Mouse (Mus musculus): ENCODE results near the gene Rpl19. TPM values are rescaled to one million over a fixed set of nuclear protein-coding genes. Genes with fewer than 3 reads are reported as not detected.

Rpl19 gene
- total RNA-seq, 2 experiments from 2014 or later, result 368 to 452 TPM

DNA sequence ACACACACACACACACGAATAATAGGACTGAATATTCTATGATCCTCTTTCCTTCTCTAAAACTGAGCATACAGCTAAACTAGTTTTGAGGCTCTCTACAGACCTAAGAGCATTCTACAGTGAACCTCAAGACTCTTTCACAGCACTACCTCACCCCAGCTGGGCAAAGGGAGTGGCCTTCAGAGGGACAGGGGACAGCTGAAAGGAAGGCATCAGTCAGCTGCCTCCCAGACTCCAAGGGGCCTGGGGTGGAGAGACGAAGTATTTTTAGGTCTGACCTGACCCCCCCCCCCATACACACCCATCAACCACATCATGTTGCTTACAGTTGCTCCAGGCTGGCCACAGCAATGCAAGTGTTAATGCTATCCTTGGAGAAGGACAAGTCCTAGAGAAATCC is 5.4 kb upstream of the Rpl19 start:
- no peak for DNase-seq
- intact Hi-C loops (cut with DNase I), result no loop called here

DNA sequence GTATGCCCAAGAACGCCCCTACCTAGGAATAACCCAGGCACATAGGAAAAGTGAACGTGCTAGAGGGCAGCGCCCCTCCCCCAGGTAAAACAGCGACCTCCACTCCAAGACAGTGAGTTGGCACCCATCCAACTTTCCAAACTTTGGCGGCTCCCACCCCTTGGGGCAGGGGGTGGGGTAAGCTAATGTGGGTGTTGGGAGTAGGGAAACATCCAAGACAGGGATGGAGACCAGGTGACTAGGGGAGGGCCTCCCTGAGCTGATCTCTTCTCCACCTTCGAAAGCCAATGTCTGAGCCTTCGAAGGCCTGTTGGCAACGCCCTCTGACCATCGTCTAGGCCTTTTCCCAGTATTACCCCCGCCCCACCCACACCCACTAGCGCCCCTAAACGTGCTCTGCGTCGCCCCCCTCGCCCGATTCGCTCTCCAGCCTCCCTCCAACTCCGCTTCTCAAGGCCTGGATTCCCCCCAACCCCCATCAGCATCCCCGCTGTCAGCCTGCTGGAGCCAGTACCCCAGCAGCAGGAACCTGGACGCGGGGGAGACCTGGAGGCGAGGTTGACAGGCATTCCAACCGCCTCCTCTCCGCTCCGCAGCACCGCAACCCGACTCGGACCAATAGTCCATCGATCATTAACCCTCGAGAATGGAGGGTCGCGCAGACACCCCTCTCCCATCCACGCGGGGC is 4.8 kb upstream of the Rpl19 start:
- DNase-seq, result no peak
- intact Hi-C loops (cut with DNase I), result no loop called here

DNA sequence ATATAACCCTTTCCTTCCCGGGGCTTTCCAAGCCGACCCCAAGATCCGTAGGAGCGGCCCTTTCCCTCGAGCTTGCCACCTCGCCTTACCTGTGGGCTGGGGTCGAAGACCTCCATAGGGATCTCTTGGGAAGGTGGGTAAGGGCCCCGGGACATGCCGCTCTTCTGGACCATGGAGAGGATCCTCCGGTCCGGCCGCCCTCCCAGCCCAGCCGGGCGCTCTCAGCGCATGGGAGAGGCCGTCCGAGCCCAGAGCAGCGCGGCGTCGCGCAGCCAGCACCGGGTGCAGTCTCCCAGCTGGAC is 4.3 kb upstream of the Rpl19 start:
- no peak for DNase-seq
- intact Hi-C loops (cut with DNase I), result no loop called here

DNA sequence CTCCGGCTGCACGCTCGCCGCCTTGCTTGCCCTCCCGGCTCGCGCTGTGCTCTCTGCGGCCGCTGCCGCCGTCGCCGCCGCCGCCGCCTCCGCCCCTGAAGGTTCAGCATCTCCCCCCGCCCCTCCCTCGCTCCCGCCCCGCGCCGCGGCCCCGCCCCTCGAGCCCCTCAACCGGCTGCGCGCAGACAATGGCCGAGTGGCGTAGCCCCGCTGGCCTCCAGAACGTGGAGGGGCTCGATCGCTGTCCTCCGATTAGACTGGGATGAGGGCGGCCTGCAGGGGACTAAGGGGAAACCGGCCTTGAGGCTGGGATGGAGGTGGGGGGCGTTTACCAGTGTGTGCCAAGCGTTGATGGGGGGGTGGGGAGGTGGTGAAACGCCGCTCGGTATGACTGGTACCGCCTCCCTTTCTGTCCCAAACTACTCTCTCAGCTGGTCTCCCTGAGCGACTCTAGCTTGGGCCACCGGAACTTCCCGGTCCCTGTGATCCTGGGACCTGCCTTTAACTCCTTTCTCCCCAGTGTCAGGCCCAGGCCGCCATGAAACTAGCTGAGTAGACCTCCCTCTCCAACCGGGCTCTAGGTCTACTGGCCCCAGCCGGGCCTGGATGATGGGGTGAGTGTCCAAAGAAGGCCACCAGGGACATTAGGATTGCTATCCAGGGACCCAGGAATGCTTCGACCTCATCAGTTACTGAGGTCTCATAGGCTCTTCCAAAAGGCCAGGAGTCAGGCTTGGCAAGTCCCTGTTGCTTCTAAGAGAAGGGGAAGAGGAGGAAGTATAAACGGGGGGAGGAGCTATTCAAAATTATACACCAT is 3.7 kb upstream of the Rpl19 start, which contains the start of gene Cacnb1:
Gene Cacnb1, minus strand, starts transcription at position 480 of the 817 bp plus-strand sequence.
- intact Hi-C loops (cut with DNase I), result no loop called here

DNA sequence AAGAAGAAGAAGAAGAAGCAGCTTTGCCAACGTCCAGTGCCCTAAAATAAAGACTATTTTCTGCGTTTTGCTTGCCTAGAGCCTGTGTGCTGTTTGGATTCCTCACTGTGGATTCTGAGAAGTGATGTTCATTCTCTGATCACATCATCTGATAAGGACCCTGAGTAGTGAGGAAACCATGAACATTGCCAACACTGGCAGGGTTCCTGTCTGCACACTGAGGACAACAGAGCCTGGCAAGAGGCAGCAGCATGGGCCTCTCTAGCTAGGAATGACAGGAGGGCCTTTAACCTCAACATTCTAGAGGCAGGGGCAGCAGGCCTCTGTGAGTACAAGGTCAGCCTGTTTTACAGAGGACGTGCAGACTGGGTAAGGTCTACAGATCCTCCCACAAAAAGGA is 2.0 kb upstream of the Rpl19 start:
- intact Hi-C loops (cut with DNase I), result no loop called here
- no peak for DNase-seq

More for the DNA sequence above, 3.7 kb upstream of the Rpl19 start, which contains the start of gene Cacnb1:
- peak; percentile 36 to 56 for DNase-seq

DNA sequence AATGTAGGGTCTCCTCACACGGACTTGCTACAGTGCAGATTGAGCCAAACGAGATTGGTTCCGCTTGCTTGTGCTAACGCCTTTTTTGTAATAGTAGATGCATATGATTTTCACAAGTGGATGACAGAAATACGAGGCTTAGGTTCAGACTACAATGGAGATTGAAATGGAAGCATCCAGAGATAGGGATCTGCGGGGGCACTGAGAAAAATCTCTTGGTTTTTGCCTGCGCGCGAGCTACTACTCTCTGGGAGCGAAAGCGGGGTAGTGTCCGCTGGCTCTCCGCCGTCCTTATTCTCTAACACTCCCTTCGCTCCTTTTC is 301 bp upstream of the Rpl19 start:
- intact Hi-C loops (cut with DNase I), result no loop called here
- no peak for DNase-seq

DNA sequence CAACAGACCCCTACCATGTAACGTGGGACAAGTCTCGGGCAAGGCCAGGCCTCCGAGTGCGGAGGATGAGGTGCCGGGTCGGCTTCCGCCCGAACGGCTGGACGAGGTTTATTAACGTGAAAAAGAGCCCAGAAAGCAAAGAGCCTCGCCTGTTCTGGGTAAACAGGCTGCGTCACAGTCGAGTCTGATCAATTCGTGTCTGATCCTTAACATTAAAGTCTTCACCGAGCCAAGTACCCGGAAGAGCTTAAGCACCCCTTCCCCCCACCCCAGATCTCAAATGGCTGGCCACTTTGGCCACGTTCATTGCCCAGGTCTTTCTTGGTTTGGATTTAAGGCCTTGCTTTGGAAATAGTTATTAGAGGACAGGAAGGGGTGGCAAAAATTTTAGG is 783 bp downstream of the Rpl19 start:
- DNase-seq, result no peak
- intact Hi-C loops (cut with DNase I), result no loop called here

DNA sequence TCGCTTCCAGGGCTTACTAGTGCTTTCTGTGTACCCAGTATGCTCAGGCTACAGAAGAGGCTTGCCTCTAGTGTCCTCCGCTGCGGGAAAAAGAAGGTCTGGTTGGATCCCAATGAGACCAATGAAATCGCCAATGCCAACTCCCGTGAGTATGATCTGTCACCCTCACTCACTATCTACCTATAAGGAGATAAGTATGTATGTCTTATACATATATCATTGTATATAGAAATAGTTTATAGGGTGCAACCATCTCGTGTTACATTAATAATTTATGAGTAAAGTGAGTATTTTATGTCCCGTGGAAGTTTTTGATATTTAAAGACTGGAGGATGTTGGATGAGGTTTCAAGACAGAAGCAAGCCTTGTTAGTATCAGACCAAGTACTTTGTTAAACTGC is 1.3 kb downstream of the Rpl19 start:
- DNase-seq, result no peak
- intact Hi-C loops (cut with DNase I), result no loop called here

DNA sequence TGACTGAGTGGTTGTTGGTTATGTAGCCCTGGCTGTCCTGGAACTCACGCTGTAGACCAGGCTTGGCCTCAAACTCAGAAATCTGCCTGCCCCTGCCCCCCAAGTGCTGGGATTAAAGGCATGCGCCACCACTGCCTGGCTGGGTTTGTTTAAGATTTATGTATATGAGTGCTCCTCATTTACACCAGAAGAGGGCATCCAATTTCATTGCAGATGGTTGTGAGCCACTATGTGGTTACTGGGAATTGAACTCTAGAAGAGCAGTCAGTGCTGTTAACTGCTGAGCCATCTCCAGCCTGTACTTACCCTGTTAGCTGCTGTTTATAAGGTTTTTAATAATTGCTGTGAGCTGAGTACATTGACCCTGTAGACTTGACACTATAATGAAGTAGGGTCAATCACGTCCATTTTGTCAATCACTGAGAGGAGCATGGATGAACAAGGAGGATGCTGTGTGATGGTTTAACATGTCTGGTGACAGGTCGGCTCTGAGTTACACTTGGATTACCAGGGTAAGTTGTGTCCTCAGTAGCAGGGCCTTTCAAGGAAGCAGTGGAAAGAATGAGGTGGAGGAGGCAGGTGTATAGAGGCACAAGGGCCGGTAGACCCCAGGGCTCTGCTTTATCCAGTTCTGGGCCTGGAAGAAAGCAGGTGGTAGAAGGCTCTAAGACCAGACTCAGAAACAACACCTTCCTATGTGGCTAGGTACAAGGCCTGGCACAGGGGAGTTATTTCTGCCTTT is 4.4 kb downstream of the Rpl19 start:
- intact Hi-C loops (cut with DNase I), result no loop called here
- no peak for DNase-seq

DNA sequence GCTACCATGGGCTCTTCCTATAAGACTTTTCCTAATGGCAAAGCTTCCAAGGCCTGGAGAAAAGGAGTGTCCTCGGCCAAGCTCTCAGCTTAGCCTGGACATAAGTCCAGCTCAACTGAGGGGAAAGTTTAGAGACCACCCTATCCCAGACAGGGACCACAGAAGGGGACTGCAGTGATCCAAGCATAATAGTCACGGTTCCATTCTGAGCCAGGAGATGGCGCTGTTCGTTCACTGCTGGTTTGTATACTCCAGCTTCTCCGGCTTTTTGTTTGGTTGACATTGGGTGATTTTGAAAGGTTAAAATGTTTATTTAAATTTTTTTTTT is 4.9 kb downstream of the Rpl19 start:
- intact Hi-C loops (cut with DNase I), result no loop called here
- peak; percentile 52 to 70 for DNase-seq

DNA sequence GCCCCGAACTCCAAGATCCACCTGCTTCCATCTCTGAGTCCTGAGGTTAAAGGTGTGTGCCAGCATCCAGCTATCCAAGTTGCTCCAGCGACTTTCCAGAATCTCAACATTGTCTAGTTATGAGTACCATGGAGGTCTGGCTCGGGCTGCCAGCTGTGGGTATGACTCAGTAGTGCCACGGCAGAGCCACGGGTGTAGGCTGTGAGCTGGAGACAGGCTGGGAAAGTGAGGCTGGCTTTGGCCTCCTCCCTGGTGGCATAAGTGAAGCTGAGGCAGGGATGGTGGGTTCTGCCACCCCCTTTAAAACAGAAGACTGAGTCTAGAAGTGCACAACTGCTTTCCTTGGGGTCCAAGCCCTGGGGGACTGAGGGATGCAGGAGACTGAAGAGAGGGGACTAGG is 7.6 kb downstream of the Rpl19 start:
- intact Hi-C loops (cut with DNase I), result no loop called here
- no peak for DNase-seq

DNA sequence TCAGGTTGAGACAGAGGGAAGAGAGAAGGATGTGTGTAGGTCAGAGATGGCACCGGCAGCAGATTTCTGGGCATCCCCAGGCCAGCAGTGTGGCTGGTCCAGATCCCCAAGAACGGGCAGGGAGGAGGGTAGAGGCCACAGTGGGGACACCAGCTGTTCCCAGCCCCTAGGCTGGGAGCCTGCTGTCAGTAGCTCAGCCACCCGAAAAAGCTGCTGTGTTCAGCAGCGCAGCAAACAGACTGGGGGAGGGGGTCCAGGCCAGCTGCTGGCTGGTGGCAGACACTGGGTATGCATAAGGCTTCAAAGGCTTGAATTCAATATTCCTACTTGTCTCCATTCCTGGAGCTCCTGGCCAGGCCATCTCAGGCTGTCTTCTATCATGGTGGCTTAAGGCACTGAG is 8.3 kb downstream of the Rpl19 start:
- no peak for DNase-seq
- intact Hi-C loops (cut with DNase I), result no loop called here

DNA sequence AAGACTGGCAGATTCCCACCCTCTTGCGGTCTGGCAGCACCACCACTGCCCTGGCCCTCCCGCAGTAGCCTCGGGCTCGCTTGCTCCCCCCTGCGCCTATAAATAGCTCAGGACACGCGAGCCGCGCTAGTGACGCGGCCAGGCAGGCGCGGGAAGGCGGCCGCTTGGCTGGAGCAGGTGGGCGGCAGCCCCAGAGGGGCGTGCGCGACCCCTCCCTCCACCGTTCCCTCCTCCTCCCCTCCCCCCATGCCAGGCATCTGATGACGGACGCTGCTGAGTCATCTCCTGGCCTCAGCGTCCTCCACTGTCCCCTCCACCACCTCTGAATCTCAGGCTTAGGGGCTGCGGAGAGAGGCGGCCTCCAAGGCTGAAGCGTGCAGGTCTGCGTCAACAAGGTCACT is 9.5 kb downstream of the Rpl19 start:
- peak in 1 of 2 experiments; percentile 35 for DNase-seq
- intact Hi-C loops (cut with DNase I), result no loop called here

DNA sequence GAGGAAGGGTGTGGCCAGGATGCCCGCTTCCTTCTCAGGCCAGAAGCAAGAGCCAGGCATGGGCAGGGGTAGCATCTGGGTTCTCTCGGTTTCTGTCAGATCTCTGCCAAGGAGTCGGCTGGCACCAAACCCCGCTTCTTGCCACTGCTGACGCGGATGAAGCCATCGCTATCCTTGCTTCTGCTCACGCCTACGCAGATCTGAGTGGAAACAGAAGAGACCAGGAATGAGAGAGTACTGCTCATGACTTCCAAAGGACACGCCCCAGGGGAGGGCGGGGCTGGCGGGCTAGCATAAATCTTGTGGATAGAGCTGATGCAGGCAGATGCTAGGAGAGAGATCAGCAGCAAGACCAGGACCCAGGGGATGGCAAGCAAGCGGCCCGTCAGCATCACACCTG is 11.4 kb downstream of the Rpl19 start:
- intact Hi-C loops (cut with DNase I), result no loop called here
- no peak for DNase-seq

DNA sequence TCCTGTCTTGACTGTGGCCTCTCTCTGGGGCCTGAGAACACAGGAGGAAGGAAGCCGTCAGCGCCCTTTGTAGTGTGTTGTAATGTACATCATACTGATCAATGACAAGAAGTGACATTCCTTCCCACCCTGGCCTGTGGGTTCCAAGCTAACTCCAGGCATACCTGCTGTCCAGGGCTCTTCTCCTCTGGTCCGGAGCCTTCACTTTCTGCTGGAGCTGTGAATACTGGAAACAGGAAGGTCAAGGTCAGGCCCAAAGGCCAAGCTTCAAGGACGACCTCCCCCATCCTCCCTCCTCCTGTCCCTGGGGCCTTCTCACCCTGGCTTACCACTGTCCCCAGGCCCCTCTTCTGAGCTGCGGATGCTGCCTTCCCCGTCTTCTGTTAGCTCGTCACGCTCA is 14.5 kb downstream of the Rpl19 start:
- intact Hi-C loops (cut with DNase I), result no loop called here

DNA sequence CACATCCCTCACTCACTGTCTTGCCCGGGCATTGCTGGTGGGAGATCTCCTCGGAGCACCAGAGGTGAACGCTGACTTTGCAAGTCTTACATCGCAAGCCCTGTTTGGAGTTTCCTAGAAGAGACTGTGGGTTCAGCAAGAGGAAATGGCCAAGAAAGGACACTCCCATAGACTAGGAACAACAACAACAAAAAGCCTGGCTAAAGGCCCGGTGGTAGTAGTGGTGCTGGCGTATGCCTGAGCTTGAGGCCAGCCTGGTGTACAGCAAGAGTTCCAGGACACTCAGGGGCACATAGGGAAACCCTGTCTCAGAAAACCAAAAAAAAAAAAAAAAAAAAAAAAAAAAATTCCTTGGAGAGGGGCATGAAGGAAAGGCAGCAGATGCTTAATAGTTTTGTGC is 16.2 kb downstream of the Rpl19 start:
- intact Hi-C loops (cut with DNase I), result loop anchor here (2.0 kb wide), 1 partner anchor 20 kb away; no protein-coding TSS in a partner anchor
- no peak for DNase-seq

More for the DNA sequence above, 14.5 kb downstream of the Rpl19 start:
- no peak for DNase-seq

DNA sequence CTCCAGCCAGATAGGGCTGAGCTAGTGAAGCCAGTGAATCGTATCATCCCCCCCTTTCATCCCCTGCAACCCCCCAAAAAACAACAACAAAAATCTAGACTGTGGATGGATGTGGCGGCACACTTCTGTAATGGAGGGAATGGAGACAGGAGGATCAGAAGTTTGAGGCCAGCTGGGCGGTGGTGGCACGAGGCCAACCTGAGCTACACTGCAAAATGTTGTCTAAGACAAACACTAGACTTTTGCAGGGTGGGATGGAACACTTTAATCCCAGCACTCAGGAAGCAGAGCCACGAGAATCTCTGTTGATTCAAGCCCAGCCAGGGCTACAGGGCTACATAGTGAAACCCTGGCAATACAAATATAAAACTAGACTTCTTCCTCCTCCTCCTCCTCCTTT is 17.6 kb downstream of the Rpl19 start:
- intact Hi-C loops (cut with DNase I), result no loop called here
- no peak for DNase-seq

DNA sequence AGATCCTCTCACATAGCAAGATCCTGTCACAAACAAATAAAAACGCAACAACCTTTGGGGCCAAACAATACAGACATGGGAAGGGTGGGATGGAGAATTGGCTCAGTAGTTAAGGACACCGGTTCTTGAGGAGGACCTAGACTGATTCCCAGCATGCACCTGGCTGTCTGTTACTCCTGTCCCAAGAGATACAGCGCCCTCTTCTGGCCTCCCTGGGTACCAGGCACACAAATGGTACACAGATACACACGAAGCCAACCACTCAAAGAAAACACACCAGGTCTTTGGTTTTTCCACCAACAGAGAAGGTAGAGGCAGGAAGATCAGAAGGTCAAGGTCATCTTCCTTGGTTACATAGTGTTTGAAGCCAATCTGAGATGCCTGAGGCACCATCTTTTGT is 19.1 kb downstream of the Rpl19 start:
- no peak for DNase-seq
- intact Hi-C loops (cut with DNase I), result no loop called here

DNA sequence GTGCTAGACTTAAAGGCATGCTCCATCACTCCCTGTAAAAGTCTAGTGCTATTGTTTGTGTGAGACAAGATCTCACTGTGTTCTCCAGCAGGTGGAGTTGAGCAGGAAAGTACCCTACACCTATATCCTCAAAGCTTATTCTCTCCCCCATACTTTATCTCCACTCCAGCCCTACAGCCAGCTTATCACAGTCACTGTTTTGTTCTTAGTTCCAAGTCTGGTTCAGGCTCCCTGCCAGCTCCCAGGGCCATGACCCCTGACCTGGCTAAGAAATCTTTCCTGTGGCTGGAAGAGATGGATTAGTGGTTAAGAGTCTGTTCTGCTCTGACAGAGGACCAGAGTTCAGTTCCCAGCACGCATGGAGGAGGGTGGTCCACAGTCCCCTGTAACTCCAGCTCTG is 20.0 kb downstream of the Rpl19 start:
- intact Hi-C loops (cut with DNase I), result no loop called here

DNA sequence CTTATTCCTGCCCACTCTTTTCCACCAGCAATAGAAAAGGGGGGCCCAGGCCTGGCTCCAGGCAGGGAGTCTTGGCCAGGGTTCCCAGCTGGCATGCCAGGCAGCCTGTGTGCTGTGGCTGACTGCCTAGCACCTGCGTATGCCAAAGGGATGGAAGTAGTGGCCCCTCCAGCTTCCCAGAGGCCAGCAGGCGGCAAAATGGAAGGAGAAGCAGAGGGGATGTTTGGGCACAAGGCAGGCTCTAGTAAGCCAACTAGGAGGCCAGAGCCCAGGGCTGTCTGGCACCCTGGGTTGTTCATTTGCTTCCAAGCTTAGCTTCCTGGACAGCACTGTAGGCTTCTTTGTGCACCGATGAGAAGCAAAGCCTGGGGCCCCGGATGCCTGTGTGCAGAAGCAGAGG is 21.2 kb downstream of the Rpl19 start:
- DNase-seq, result peak in 1 of 2 experiments; percentile 46
- intact Hi-C loops (cut with DNase I), result no loop called here

More for the DNA sequence above, 20.0 kb downstream of the Rpl19 start:
- no peak for DNase-seq

DNA sequence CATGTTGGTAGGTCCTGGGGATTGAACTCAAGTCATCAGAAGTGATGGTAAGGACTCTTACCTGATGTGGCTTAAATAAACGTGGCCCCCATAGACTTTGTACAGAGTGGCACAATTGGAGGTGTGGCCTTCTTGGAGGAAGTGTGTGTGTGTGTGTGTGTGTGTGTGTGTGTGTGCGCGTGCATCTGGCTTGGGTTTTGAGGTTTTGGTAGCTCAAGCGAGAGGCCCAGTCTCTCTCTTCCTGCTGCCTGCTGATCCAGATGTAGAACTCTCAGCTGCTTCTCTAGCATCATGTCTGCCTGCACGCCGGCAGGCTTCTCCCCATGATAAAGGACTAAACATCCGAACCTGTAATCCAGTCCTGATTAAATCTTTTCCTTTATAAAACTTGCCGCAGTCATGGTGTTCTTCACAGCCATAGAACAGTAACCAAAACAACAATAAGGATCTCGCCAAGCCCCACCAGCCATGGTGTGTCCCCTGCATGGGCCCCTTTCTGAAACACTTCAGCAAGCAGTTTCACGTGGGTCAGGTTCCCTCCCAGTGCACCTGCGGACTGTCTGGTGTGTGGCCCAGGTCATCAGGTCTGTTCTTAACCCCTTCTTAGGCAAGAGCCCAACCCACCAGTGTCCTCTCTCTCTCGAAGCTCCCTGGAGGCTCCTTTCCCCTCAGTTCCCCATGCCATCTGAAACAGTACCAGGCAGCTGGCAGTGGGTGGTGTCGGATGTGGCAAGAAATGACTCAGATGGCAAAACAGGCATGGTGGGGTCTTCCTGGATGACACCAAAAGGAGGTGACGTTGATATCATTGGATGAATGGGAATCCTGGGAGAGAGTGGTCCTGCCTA is 23.4 kb downstream of the Rpl19 start:
- intact Hi-C loops (cut with DNase I), result no loop called here
- DNase-seq, result no peak
